ENCODE assay signal across 8 mouse cellular contexts in the genomic region with DNA sequence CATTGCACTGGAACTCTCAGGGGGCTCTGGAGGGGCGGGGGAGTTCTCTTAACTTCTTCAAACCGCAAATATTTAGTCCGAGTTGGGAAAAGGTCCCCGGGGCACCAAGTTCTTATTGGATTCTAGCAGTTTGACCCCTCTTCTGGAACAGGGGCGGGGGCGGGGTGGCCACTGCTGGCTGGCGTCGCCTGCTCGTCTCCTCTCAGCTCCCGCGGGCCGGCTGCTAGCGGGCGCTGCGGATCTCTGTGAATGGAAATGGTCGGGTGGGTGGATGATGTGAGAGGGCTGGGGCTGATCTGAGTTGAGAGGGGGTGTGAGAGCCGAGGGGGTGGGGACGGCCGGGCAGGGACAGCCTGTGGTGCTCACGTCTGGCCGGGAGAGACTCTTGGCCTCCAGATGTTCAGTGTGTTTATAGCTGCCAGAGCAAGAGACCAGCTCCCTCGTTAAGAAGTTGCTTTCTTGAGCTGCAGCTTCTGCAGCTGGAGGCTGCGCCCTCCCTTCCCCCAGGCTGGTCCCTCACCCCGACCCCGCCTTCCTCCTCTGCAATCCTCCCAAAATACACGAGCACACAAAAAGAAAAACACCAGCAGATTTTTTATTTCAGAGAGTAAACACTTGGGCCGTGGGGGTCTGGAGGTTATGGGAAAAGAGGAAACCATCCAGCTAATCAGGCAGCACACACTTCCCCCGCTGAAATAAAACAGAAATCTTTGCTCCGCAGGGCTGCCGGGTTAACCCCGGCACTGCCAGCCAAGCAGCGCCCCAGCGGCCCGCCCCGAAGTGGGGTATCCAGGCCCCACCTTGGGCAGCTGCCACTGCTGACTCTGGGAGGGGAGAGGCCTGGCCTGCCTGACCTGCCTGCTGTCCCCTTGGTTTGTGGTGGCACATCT. TPM values are rescaled to one million over a fixed set of nuclear protein-coding genes. Genes with fewer than 3 reads are reported as not detected.
DNase-seq lines count a peak whose midpoint lies in the region; ATAC-seq lines count a peak whose summit lies in the region.

No protein-coding gene starts in this region.

- no peaks in the 10 kb centered on the region for H3K9me3 ChIP-seq in forebrain, embryonic 14.5 days (replicated peaks; ENCODE audit: control insufficient read depth, low read length)

- under 1% methylated on average over 35 of the region's 35 CpGs for WGBS in forebrain, embryonic 14.5 days

- H3K27me3 ChIP-seq in forebrain, embryonic 14.5 days (replicated peaks; ENCODE audit: control insufficient read depth, insufficient read depth, low read length), result peaks cover 70% of the 10 kb centered on the region

- H3K4me3 ChIP-seq in forebrain, embryonic 14.5 days (ENCODE audit: low read depth, low read length), result peak overlapping the region; percentile 17

- H3K27ac ChIP-seq in forebrain, embryonic 14.5 days (ENCODE audit: low read depth, low read length), result no peak overlapping the region; the same call in 1 of the 2 replicates

- H3K36me3 ChIP-seq in forebrain, embryonic 14.5 days (ENCODE audit: control insufficient read depth, insufficient read depth, low read length), result no peaks in the 10 kb centered on the region

- H3K4me2 ChIP-seq in forebrain, embryonic 14.5 days (ENCODE audit: low read length), result peak overlapping the region; percentile 47

- intact Hi-C loops in heart, postnatal 36 days (cut with DNase I), result loop anchor here (1.0 to 10.0 kb wide), 3 partner anchors 35 to 263 kb away; a partner anchor contains a TSS

- H3K4me1 ChIP-seq in forebrain, embryonic 14.5 days (ENCODE audit: control insufficient read depth, insufficient read depth, low read length), result peaks cover 12% of the 10 kb centered on the region

- DNase-seq in B cell, adult 2 months, result peak; percentile 79
- DNase-seq in adrenal gland, adult 18-20 months (ENCODE audit: low spot score in 2 of 2), result peak; percentile 20 to 49
- peak; percentile 43 for DNase-seq in forebrain, embryonic 14.5 days (ENCODE audit: low spot score)
- DNase-seq in heart, postnatal 36 days, result peak; percentile 72 to 81
- DNase-seq in kidney, postnatal 4 days, result peak; percentile 84 to 91
- DNase-seq in lung, postnatal 36 days, result peak; percentile 88
- DNase-seq in ovary, postnatal 36 days (ENCODE audit: low spot score), result peak; percentile 59
- DNase-seq in urinary bladder, postnatal 14 days (ENCODE audit: low spot score), result peak; percentile 61

- peak; percentile 32 for ATAC-seq in forebrain, embryonic 14.5 days

- peak overlapping the region; percentile 26; the same call in 1 of the 2 replicates for H3K9ac ChIP-seq in forebrain, embryonic 14.5 days (ENCODE audit: low read length)

RNA-seq across cellular contexts. Expression of a gene that starts 36.2 kb away (rescaled TPM):
- total RNA-seq in adrenal gland, adult 18-20 months (2021), result 10 to 100 TPM; 22.2 to 24.6 TPM
- 14.5 and 18.1 TPM in 2 replicates for polyA plus RNA-seq in forebrain, embryonic 14.5 days (2014; fragmentation: Nextera tagmentation; extraction: Ambion mirVana)
- 10 to 100 TPM; 53.5 to 65.4 TPM for total RNA-seq in heart, postnatal 36 days (2021)

Comparison
In these comparisons a context has a peak if more than half of its experiments do, and no peak if none do; other contexts are left out.
1. DNase-seq: peak in every context shown above with its lines; median percentile 88 in lung, postnatal 36 days; 88 in kidney, postnatal 4 days; 79 in B cell, adult 2 months; 76 in heart, postnatal 36 days; 61 in urinary bladder, postnatal 14 days; 59 in ovary, postnatal 36 days; 43 in forebrain, embryonic 14.5 days; 34 in adrenal gland, adult 18-20 months.